Mouse (Mus musculus): ENCODE data around the gene Fcer1g.

The Fcer1g gene

GRCm38 (mm10) chr1:171187851-171188700, 46.1 kb downstream of the Fcer1g start:
- no peak for DNase-seq (ENCODE audit: low read depth, low spot score)

GRCm38 (mm10) chr1:171185655-171186054, 48.5 kb downstream of the Fcer1g start:
- no peak for DNase-seq (ENCODE audit: low read depth, low spot score)

GRCm38 (mm10) chr1:171184314-171184713, 49.9 kb downstream of the Fcer1g start:
- DNase-seq (ENCODE audit: low read depth, low spot score) = peak; percentile 57

GRCm38 (mm10) chr1:171183620-171184019, 50.5 kb downstream of the Fcer1g start:
- no peak for DNase-seq (ENCODE audit: low read depth, low spot score)

GRCm38 (mm10) chr1:171183025-171183424, 51.1 kb downstream of the Fcer1g start:
- DNase-seq (ENCODE audit: low read depth, low spot score) = no peak

All from CD4-positive helper T cell, adult 2 months (primary cell).